Mouse (Mus musculus): ENCODE measurements around the gene Epn1. TPM values are rescaled to one million over a fixed set of nuclear protein-coding genes. Genes with fewer than 3 reads are reported as not detected.

Gene Epn1
- polyA plus RNA-seq (2012; fragmentation: generic; extraction: Trizol): 102 TPM
- long read RNA-seq, experiment 1, partial matches to known transcripts: 3 of 3 reads
- long read RNA-seq, experiment 1, other reads (novel, unspliced or antisense): 0 of 3 reads
- long read RNA-seq, experiment 2, partial matches to known transcripts: 0 of 10 reads
- long read RNA-seq, experiment 2, other reads (novel, unspliced or antisense): 10 of 10 reads

DNA sequence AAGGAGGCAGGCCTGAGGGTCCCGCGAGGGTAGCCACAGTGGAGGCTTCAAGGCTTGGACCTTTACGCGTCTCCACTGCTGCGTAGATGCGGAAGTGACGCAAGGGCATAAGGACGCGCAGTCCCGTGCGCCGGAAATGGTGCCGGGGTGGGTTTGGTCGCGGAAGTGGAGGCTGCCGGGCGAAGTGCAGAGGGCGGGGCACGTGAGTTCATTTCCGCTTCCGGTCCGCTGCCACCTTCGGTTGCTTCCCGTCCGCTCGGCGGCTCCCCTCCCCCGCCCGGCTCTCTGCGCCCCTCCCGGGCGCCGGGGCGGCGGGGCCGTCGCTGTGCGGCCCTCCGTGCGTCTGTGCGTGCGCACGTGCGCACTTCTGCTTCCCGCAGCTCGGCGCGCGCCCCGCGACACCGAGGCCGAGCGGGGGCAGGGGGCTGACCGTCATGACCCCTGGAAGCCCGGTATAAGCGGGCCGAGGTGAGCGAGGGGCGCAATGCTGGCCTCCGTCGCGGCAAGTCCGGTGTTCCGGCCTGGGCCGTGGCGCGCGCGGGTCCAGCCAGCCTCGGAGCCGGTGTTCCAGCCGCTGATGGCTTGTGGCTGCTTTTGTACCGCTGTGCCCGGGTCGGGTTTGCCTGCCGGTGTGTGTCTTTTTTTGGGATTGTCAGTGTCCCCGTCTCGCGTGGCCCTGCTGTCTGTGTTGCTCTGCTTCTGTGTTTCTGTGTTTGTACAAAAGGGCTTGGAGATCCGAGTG is at the start of gene Epn1:
Gene Epn1 (plus strand): TSS at position 226 of the 742 bp plus-strand sequence.
- H3ac ChIP-seq (ENCODE audit: control insufficient read depth, insufficient read length, low read depth): peak within 1 kb of the TSS; percentile 87
- no peak for TF ChIP-seq CTCF (IDR thresholded peaks at IDR 0.05; ENCODE audit: control insufficient read depth, insufficient read depth, insufficient read length)
- TF ChIP-seq CEBPB (IDR thresholded peaks at IDR 0.05; ENCODE audit: low read depth): peak; percentile 17
- peaks cover 72% of the 10 kb centered on the region for H3K79me2 ChIP-seq (ENCODE audit: control insufficient read depth, insufficient read depth)
- peak within 1 kb of the TSS; percentile 60 for H3K4me3 ChIP-seq (ENCODE audit: insufficient read depth, poor library complexity, severe bottlenecking)
- peaks cover 48% of the 10 kb centered on the region for H3K79me3 ChIP-seq (ENCODE audit: low read depth)
- H3K27me3 ChIP-seq (ENCODE audit: control insufficient read depth, insufficient read depth, insufficient read length): no peaks in the 10 kb centered on the region
- peaks cover 56% of the 10 kb centered on the region for H3K36me3 ChIP-seq (ENCODE audit: control insufficient read depth, insufficient read depth)

DNA sequence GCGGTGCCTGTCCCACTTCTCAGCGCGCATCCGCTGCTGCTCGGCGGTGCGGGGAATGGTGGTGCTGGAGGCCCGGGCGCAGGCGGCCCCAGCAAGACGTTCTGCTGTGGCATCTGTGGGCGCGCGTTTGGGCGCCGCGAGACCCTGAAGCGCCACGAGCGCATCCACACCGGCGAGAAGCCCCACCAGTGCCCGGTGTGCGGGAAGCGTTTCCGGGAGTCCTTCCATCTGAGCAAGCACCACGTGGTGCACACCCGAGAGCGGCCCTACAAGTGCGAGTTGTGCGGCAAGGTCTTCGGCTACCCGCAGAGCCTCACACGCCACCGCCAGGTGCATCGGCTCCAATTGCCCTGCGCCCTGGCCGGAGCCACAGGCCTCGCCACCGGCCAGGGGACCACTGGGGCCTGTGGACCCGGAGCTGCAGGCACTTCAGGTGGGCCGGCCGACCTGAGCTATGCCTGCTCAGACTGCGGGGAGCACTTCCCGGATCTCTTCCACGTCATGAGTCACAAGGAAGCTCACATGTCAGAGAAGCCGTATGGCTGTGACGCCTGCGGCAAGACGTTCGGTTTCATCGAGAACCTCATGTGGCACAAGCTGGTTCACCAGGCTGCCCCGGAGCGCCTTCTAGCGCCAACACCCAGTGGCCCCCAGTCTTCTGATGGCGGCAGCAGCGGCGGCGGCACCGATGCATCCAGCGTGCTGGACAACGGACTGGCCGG is 49.3 kb upstream of the Epn1 start:
- Histone ChIP-seq H3K27me3 (ENCODE audit: control insufficient read depth, insufficient read depth, insufficient read length) (no peaks in the 10 kb centered on the region), H3K36me3 (ENCODE audit: control insufficient read depth, insufficient read depth) (peaks cover 66% of the 10 kb centered on the region), H3ac (ENCODE audit: control insufficient read depth, insufficient read length, low read depth) (no peak overlapping the region), H3K79me3 (ENCODE audit: low read depth) (peaks cover 3% of the 10 kb centered on the region), H3K79me2 (ENCODE audit: control insufficient read depth, insufficient read depth) (peaks cover 10% of the 10 kb centered on the region), H3K4me3 (ENCODE audit: insufficient read depth, poor library complexity, severe bottlenecking) (no peak overlapping the region)
- TF ChIP-seq FOSL1 (IDR thresholded peaks at IDR 0.05; ENCODE audit: insufficient read depth, low read length, poor library complexity, severe bottlenecking): no peak
- no peak for TF ChIP-seq MYOG (IDR thresholded peaks at IDR 0.05; ENCODE audit: control insufficient read depth, extremely low read depth, insufficient read length)
- no peak for TF ChIP-seq CTCF (IDR thresholded peaks at IDR 0.05; ENCODE audit: control insufficient read depth, insufficient read depth, insufficient read length)
- no peak for TF ChIP-seq CEBPB (IDR thresholded peaks at IDR 0.05; ENCODE audit: low read depth)
- no peak for TF ChIP-seq USF1 (IDR thresholded peaks at IDR 0.05; ENCODE audit: low read depth)
- TF ChIP-seq MAX (IDR thresholded peaks at IDR 0.05): no peak
- no peak for TF ChIP-seq MYOD1 (IDR thresholded peaks at IDR 0.05; ENCODE audit: control insufficient read depth, insufficient read length, low read depth)

DNA sequence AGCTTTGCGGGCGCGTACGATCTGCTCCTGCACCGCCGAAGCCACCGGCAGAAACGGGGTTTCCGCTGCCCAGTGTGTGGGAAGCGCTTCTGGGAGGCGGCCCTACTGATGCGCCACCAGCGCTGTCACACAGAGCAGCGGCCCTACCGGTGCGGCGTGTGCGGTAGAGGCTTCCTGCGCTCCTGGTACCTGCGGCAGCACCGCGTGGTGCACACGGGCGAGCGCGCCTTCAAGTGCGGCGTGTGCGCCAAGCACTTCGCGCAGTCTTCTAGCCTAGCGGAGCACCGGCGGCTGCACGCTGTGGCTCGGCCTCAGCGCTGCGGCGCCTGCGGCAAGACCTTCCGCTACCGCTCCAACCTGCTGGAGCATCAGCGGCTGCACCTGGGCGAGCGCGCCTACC is 48.5 kb upstream of the Epn1 start:
- TF ChIP-seq CEBPB (IDR thresholded peaks at IDR 0.05; ENCODE audit: low read depth): no peak
- TF ChIP-seq USF1 (IDR thresholded peaks at IDR 0.05; ENCODE audit: low read depth): no peak
- no peak for TF ChIP-seq MYOD1 (IDR thresholded peaks at IDR 0.05; ENCODE audit: control insufficient read depth, insufficient read length, low read depth)
- Histone ChIP-seq H3K79me2 (ENCODE audit: control insufficient read depth, insufficient read depth) (peaks cover 3% of the 10 kb centered on the region), H3K36me3 (ENCODE audit: control insufficient read depth, insufficient read depth) (peaks cover 59% of the 10 kb centered on the region), H3K79me3 (ENCODE audit: low read depth) (peaks cover 1% of the 10 kb centered on the region), H3K4me3 (ENCODE audit: insufficient read depth, poor library complexity, severe bottlenecking) (no peak overlapping the region), H3ac (ENCODE audit: control insufficient read depth, insufficient read length, low read depth) (no peak overlapping the region), H3K27me3 (ENCODE audit: control insufficient read depth, insufficient read depth, insufficient read length) (no peaks in the 10 kb centered on the region)

DNA sequence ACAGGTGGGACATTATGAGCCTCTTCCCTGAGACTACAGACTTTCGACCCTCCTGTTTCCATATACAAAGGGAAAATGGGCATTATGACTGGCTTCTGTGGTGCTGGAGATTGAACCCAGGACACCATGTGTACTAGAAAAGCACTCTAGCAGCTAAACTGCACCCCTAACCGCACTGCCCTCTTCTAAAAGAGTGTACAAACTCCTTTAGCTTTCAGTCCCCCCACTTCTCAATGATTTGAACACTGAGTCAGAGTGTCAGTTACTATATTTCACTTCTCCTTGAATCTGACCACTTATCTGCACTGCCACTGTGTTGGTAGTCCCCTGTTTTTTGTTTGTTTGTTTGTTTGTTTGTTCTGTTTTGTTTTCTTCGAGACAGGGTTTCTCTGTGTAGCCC is 46.2 kb upstream of the Epn1 start, which contains the start of gene 4632433K11Rik:
Gene 4632433K11Rik (plus strand): TSS at position 301 of the 400 bp plus-strand sequence.
- peaks cover 45% of the 10 kb centered on the region for H3K36me3 ChIP-seq (ENCODE audit: control insufficient read depth, insufficient read depth)
- no peak for TF ChIP-seq CTCF (IDR thresholded peaks at IDR 0.05; ENCODE audit: control insufficient read depth, insufficient read depth, insufficient read length)

DNA sequence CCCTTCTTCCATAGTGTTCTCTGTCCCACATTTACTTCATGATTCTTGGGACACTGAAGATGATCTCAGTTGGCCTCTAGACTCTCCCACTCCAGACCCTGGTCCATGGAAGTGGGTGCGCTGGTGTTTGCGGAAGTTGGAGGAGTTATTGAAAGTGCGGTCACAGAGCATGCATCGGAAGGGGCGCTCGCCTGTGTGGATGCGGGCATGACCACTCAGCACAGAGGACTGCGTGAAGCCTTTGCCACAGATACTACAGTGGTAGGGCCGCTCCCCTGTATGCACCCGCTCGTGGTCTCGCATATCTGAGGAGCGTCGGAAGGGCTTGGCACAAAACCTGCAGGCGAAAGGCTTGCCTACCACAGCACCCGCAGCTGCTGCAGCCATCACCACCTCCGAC is 44.4 kb upstream of the Epn1 start:
- Histone ChIP-seq H3K79me2 (ENCODE audit: control insufficient read depth, insufficient read depth) (no peaks in the 10 kb centered on the region), H3K27me3 (ENCODE audit: control insufficient read depth, insufficient read depth, insufficient read length) (no peaks in the 10 kb centered on the region), H3K4me3 (ENCODE audit: insufficient read depth, poor library complexity, severe bottlenecking) (no peak overlapping the region), H3K36me3 (ENCODE audit: control insufficient read depth, insufficient read depth) (peaks cover 29% of the 10 kb centered on the region), H3ac (ENCODE audit: control insufficient read depth, insufficient read length, low read depth) (no peak overlapping the region), H3K79me3 (ENCODE audit: low read depth) (peaks cover 1% of the 10 kb centered on the region)
- TF ChIP-seq MYOG (IDR thresholded peaks at IDR 0.05; ENCODE audit: control insufficient read depth, extremely low read depth, insufficient read length) (no peak), FOSL1 (IDR thresholded peaks at IDR 0.05; ENCODE audit: insufficient read depth, low read length, poor library complexity, severe bottlenecking) (no peak), MYOD1 (IDR thresholded peaks at IDR 0.05; ENCODE audit: control insufficient read depth, insufficient read length, low read depth) (no peak), USF1 (IDR thresholded peaks at IDR 0.05; ENCODE audit: low read depth) (no peak), CEBPB (IDR thresholded peaks at IDR 0.05; ENCODE audit: low read depth) (no peak), CTCF (IDR thresholded peaks at IDR 0.05; ENCODE audit: control insufficient read depth, insufficient read depth, insufficient read length) (no peak), MAX (IDR thresholded peaks at IDR 0.05) (no peak)

More for the DNA sequence above, 46.2 kb upstream of the Epn1 start, which contains the start of gene 4632433K11Rik:
- Histone ChIP-seq H3K79me2 (ENCODE audit: control insufficient read depth, insufficient read depth) (no peaks in the 10 kb centered on the region), H3K4me3 (ENCODE audit: insufficient read depth, poor library complexity, severe bottlenecking) (no peak within 1 kb of the TSS), H3K79me3 (ENCODE audit: low read depth) (peaks cover 1% of the 10 kb centered on the region), H3ac (ENCODE audit: control insufficient read depth, insufficient read length, low read depth) (no peak within 1 kb of the TSS), H3K27me3 (ENCODE audit: control insufficient read depth, insufficient read depth, insufficient read length) (no peaks in the 10 kb centered on the region)

DNA sequence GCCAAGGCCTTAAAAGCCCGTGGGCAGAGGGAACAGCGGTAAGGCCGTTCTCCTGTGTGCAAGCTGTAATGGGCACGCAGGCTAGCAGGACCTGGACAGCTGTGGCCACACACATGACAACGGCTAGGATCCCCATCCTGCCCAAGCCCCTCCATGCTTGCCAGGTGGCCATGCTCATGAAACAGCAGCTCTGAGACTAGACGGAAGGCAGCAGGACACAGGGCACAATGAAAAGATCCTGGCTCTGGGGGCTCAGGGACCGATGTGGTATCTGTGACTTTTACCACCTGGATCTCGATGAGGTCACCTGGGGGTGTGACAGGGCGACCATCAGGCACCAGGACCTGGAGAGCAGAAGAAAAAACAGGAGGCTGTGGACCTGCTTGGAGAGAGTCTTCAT is 43.9 kb upstream of the Epn1 start:
- Histone ChIP-seq H3K27me3 (ENCODE audit: control insufficient read depth, insufficient read depth, insufficient read length) (no peaks in the 10 kb centered on the region), H3ac (ENCODE audit: control insufficient read depth, insufficient read length, low read depth) (no peak overlapping the region), H3K4me3 (ENCODE audit: insufficient read depth, poor library complexity, severe bottlenecking) (no peak overlapping the region), H3K36me3 (ENCODE audit: control insufficient read depth, insufficient read depth) (peaks cover 24% of the 10 kb centered on the region), H3K79me2 (ENCODE audit: control insufficient read depth, insufficient read depth) (no peaks in the 10 kb centered on the region), H3K79me3 (ENCODE audit: low read depth) (peaks cover 1% of the 10 kb centered on the region)
- TF ChIP-seq MYOD1 (IDR thresholded peaks at IDR 0.05; ENCODE audit: control insufficient read depth, insufficient read length, low read depth): no peak
- no peak for TF ChIP-seq CTCF (IDR thresholded peaks at IDR 0.05; ENCODE audit: control insufficient read depth, insufficient read depth, insufficient read length)
- TF ChIP-seq MYOG (IDR thresholded peaks at IDR 0.05; ENCODE audit: control insufficient read depth, extremely low read depth, insufficient read length): no peak
- no peak for TF ChIP-seq USF1 (IDR thresholded peaks at IDR 0.05; ENCODE audit: low read depth)
- TF ChIP-seq FOSL1 (IDR thresholded peaks at IDR 0.05; ENCODE audit: insufficient read depth, low read length, poor library complexity, severe bottlenecking): no peak
